Mouse (Mus musculus) left cerebral cortex, postnatal 10 days (tissue): ENCODE data around the gene Brcc3. TPM values are rescaled to one million over a fixed set of nuclear protein-coding genes. Genes with fewer than 3 reads are reported as not detected.
"Not testable (repeated sequence)": the region's sequence is repeated elsewhere in the genome, so short reads cannot be mapped to it uniquely, and the experiment has no call there.

Source experiments
- DNase-seq, 2 experiments: peaks; one replicate each; pipeline ENCODE4 v3.0.0; 2021 to 2022; ENCODE audit warnings: low spot score in 2 of 2, mixed read lengths in 1 of 2; ENCODE audit errors: extremely low spot score in 1 of 2
- intact Hi-C: fragments of 180-260 bp; cut with DNase I; formaldehyde crosslinking; loops from one replicate; pipeline ENCODE4 v1.15.1; 2025
- total RNA-seq, 2 experiments: library from RNA; stranded (reverse); gene quantifications; 2 replicates each; pipeline ENCODE4 v1.2.3; 2021

Gene Brcc3
- 10 to 100 TPM; 35.6 to 36.1 TPM for total RNA-seq

- DNase-seq: peak; percentile 78 to 92
- intact Hi-C loops: no loop called here
Observed at GRCm38 (mm10) chrX:75415936-75416785, at the start of gene Brcc3, which contains the start of the genes Cmc4 and Mtcp1. Gene Brcc3 (plus strand): TSS chrX:75416628. Gene Cmc4 (minus strand): TSS chrX:75416584. Gene Mtcp1 (minus strand): TSS chrX:75416588.

- intact Hi-C loops: no loop called here
- DNase-seq: no peak
Observed at GRCm38 (mm10) chrX:75370197-75370596, 46.2 kb upstream of the Brcc3 start.

GRCm38 (mm10) chrX:75372666-75373425 is 43.6 kb upstream of the Brcc3 start:
- no peak for DNase-seq
- intact Hi-C loops: no loop called here

GRCm38 (mm10) chrX:75376815-75377214 is 39.6 kb upstream of the Brcc3 start:
- DNase-seq: no peak
- intact Hi-C loops: no loop called here

GRCm38 (mm10) chrX:75381176-75381575 is 35.3 kb upstream of the Brcc3 start:
- no peak for DNase-seq
- intact Hi-C loops: loop anchor here (5.0 kb wide), 1 partner anchor 131 kb away; the partner anchor contains the start of gene Vbp1

- no peak for DNase-seq
- intact Hi-C loops: loop anchor here (5.0 kb wide), 1 partner anchor 131 kb away; the partner anchor contains the start of gene Vbp1
Observed at GRCm38 (mm10) chrX:75381699-75382098, 34.7 kb upstream of the Brcc3 start.

GRCm38 (mm10) chrX:75382195-75382771 is 34.1 kb upstream of the Brcc3 start, which contains the start of the genes Fundc2 and F8:
Gene Fundc2 (plus strand): TSS chrX:75382399.
Gene F8 (minus strand): TSS chrX:75382615.
- intact Hi-C loops: loop anchor here (5.0 kb wide), 1 partner anchor 130 kb away; the partner anchor contains the start of gene Vbp1
- peak; percentile 46 to 89 for DNase-seq

GRCm38 (mm10) chrX:75399471-75399870 is 17.0 kb upstream of the Brcc3 start:
- no peak for DNase-seq
- intact Hi-C loops: no loop called here

GRCm38 (mm10) chrX:75402668-75403067 is 13.8 kb upstream of the Brcc3 start:
- DNase-seq: no peak
- intact Hi-C loops: loop anchor here (10.0 kb wide), 1 partner anchor 62 kb away; no protein-coding TSS in a partner anchor

GRCm38 (mm10) chrX:75403350-75403749 is 13.1 kb upstream of the Brcc3 start:
- intact Hi-C loops: loop anchor here (10.0 kb wide), 1 partner anchor 61 kb away; no protein-coding TSS in a partner anchor

GRCm38 (mm10) chrX:75409711-75410110 is 6.7 kb upstream of the Brcc3 start:
- no peak for DNase-seq
- intact Hi-C loops: loop anchor here (10.0 kb wide), 1 partner anchor 55 kb away; no protein-coding TSS in a partner anchor

More at GRCm38 (mm10) chrX:75403350-75403749, 13.1 kb upstream of the Brcc3 start:
- DNase-seq: no peak

- no peak for DNase-seq
- intact Hi-C loops: no loop called here
Observed at GRCm38 (mm10) chrX:75454597-75454996, 38.2 kb downstream of the Brcc3 start.

GRCm38 (mm10) chrX:75475182-75475644 is 58.8 kb downstream of the Brcc3 start:
- intact Hi-C loops: not testable (repeated sequence)
- DNase-seq: peak; percentile 49 to 74

- intact Hi-C loops: no loop called here
- no peak for DNase-seq
Observed at GRCm38 (mm10) chrX:75489886-75490285, 73.5 kb downstream of the Brcc3 start.

Other genes starting within 250 kb of the Brcc3 start
- 10 to 100 TPM; 48.3 to 53.9 TPM for gene Fundc2, start 34.2 kb upstream of the Brcc3 start, total RNA-seq
- gene F8, start 34.0 kb upstream of the Brcc3 start, total RNA-seq: 1 to 10 TPM; 1.7 to 2.7 TPM
- gene Cmc4, start within 50 bp of the Brcc3 start, total RNA-seq: 10 to 100 TPM; 10.9 to 14.8 TPM
- 1 to 10 TPM; 6.6 to 7.2 TPM for gene Mtcp1, start within 50 bp of the Brcc3 start, total RNA-seq
- 10 to 100 TPM; 81.0 to 88.6 TPM for gene Vbp1, start 97.7 kb downstream of the Brcc3 start, total RNA-seq
- gene Rab39b, start 161.6 kb downstream of the Brcc3 start, total RNA-seq: 10 to 100 TPM; 35.8 to 36.1 TPM